Mouse (Mus musculus) lung, embryonic 16.5 days (tissue): ENCODE data around the gene Prp2. TPM values are rescaled to one million over a fixed set of nuclear protein-coding genes. Genes with fewer than 3 reads are reported as not detected.
"Not testable (repeated sequence)": the region's sequence is repeated elsewhere in the genome, so short reads cannot be mapped to it uniquely, and the experiment has no call there.

Experiments used
- ATAC-seq: fragments of 200-750 bp; cut with Nextera tagmentation; 2 replicates; pipeline ENCODE4 v1.8.0; 2017; ENCODE audit warnings: low read depth, mild to moderate bottlenecking, moderate library complexity
- H3K27ac ChIP-seq: fragments of 300-500 bp; sonication (generic); 2 replicates; pipeline ENCODE4 v1.5.1; 2014; ENCODE audit warnings: mild to moderate bottlenecking, control low read depth, low read length
- H3K27me3 ChIP-seq: fragments of 300-500 bp; sonication (generic); 2 replicates; pipeline ENCODE4 v1.6.1; 2014; ENCODE audit warnings: low read depth, low read length, mixed read lengths; ENCODE audit not compliant: control insufficient read depth, insufficient read depth
- H3K36me3 ChIP-seq: fragments of 300-500 bp; sonication (generic); 2 replicates; pipeline ENCODE4 v1.6.1; 2014; ENCODE audit warnings: low read length; ENCODE audit not compliant: control insufficient read depth, insufficient read depth
- H3K4me1 ChIP-seq: fragments of 300-500 bp; sonication (generic); replicated peaks from 2 replicates; pipeline ENCODE4 v1.6.1; 2014; ENCODE audit warnings: low read length, mixed read lengths; ENCODE audit not compliant: control insufficient read depth, insufficient read depth
- H3K4me2 ChIP-seq: fragments of 300-500 bp; sonication (generic); 2 replicates; pipeline ENCODE4 v1.6.1; 2014; ENCODE audit warnings: low read depth, low read length, control low read depth
- H3K4me3 ChIP-seq: fragments of 300-500 bp; sonication (generic); 2 replicates; pipeline ENCODE4 v1.5.1; 2014; ENCODE audit warnings: mild to moderate bottlenecking, low read length, control low read depth
- H3K9ac ChIP-seq: fragments of 300-500 bp; sonication (generic); 2 replicates; pipeline ENCODE4 v1.6.1; 2014; ENCODE audit warnings: low read length, control low read depth
- H3K9me3 ChIP-seq: fragments of 300-500 bp; sonication (generic); 2 replicates; pipeline ENCODE4 v1.6.1; 2016; ENCODE audit warnings: low read length; ENCODE audit not compliant: control insufficient read depth
- WGBS: fragments of 180-500 bp; shearing (Covaris S2); extraction: QIAGEN DNeasy Blood & Tissue Kit; methylation state at CpG from one replicate; pipeline ENCODE4 v1.1.7; 2014; 5-methylcytosine and 5-hydroxymethylcytosine counted together
- polyA plus RNA-seq: library from polyadenylated mRNA; unstranded; fragments of >200 nt; fragmentation: Nextera tagmentation; extraction: Ambion mirVana; gene quantifications from 2 replicates; pipeline ENCODE4 v1.2.1, GENCODE M21; 2015

Prp2 gene
- not detected in 2 replicates for polyA plus RNA-seq

GRCm38 (mm10) chr6:132595613-132596012, at the start of gene Prp2:
Gene Prp2, plus strand, starts transcription at chr6:132595913.
- WGBS, result 62% methylated on average over 2 of the region's 2 CpGs
- not testable (repeated sequence) for H3K9me3 ChIP-seq, H3K27me3 ChIP-seq, H3K4me3 ChIP-seq, H3K27ac ChIP-seq, H3K4me2 ChIP-seq, H3K4me1 ChIP-seq, H3K36me3 ChIP-seq, H3K9ac ChIP-seq, ATAC-seq

- H3K4me2 ChIP-seq, H3K9me3 ChIP-seq: not testable (repeated sequence)
Measured at GRCm38 (mm10) chr6:132569509-132569908, 26.2 kb upstream of the Prp2 start, which contains the start of gene Prh1. Gene Prh1, plus strand, starts transcription at chr6:132569809.

GRCm38 (mm10) chr6:132649399-132649798, 53.7 kb downstream of the Prp2 start:
- no peak overlapping the region for H3K9ac ChIP-seq
- no peak overlapping the region for H3K4me2 ChIP-seq
- no peak overlapping the region for H3K4me3 ChIP-seq
- no peak for ATAC-seq
- H3K36me3 ChIP-seq, result no peaks in the 10 kb centered on the region
- H3K4me1 ChIP-seq, result no peaks in the 10 kb centered on the region
- no peaks in the 10 kb centered on the region for H3K9me3 ChIP-seq
- H3K27me3 ChIP-seq, result no peaks in the 10 kb centered on the region
- H3K27ac ChIP-seq, result no peak overlapping the region

More at GRCm38 (mm10) chr6:132569509-132569908, 26.2 kb upstream of the Prp2 start, which contains the start of gene Prh1:
- not testable (repeated sequence) for H3K36me3 ChIP-seq, H3K4me1 ChIP-seq, H3K4me3 ChIP-seq, H3K9ac ChIP-seq, H3K27ac ChIP-seq, ATAC-seq, H3K27me3 ChIP-seq
- 74% methylated on average over 1 of the region's 1 CpGs for WGBS

Other genes starting within 250 kb of the Prp2 start
- gene Gm8882, start 231.8 kb upstream of the Prp2 start, polyA plus RNA-seq, result not detected in 2 replicates
- gene Prh1, start 26.1 kb upstream of the Prp2 start, polyA plus RNA-seq, result not detected in 2 replicates
- gene A630073D07Rik, start 55.6 kb downstream of the Prp2 start, polyA plus RNA-seq, result not detected in 2 replicates
- gene Tas2r120, start 61.0 kb downstream of the Prp2 start, polyA plus RNA-seq, result not detected in 2 replicates
- not detected in 2 replicates for gene Tas2r121, start 105.1 kb downstream of the Prp2 start, polyA plus RNA-seq
- not detected in 2 replicates for gene Tas2r122, start 116.0 kb downstream of the Prp2 start, polyA plus RNA-seq
- not detected in 2 replicates for gene Tas2r115, start 142.1 kb downstream of the Prp2 start, polyA plus RNA-seq
- not detected in 2 replicates for gene Tas2r124, start 158.8 kb downstream of the Prp2 start, polyA plus RNA-seq
- not detected in 2 replicates for gene Tas2r102, start 166.2 kb downstream of the Prp2 start, polyA plus RNA-seq
- not detected in 2 replicates for gene Tas2r136, start 182.2 kb downstream of the Prp2 start, polyA plus RNA-seq
- not detected in 2 replicates for gene Tas2r117, start 206.9 kb downstream of the Prp2 start, polyA plus RNA-seq